Mouse (Mus musculus): ENCODE measurements around the gene Nmd3. TPM values are rescaled to one million over a fixed set of nuclear protein-coding genes. Genes with fewer than 3 reads are reported as not detected.

The Nmd3 gene
- polyA plus RNA-seq, 1 experiment from 2014 or later, result 119 TPM

Other genes starting within 250 kb of the Nmd3 start
- 39.0 and 40.1 TPM in 2 replicates for gene B3galnt1, start 123.0 kb upstream of the Nmd3 start, polyA plus RNA-seq (2016; fragmentation: Nextera tagmentation; extraction: Ambion mirVana)
- 1.0 and 1.1 TPM in 2 replicates for gene Sptssb, start 138.0 kb downstream of the Nmd3 start, polyA plus RNA-seq (2016; fragmentation: Nextera tagmentation; extraction: Ambion mirVana)

Measured in embryonic facial prominence, embryonic 12.5 days (tissue).